Mouse (Mus musculus) megakaryocyte progenitor cell, adult 5-6 weeks (primary cell): ENCODE data around the gene Fbxo11. TPM values are rescaled to one million over a fixed set of nuclear protein-coding genes. Genes with fewer than 3 reads are reported as not detected.
A peak's percentile ranks its signal among the peaks of the same experiment; 100 is the strongest.
"Not testable (repeated sequence)": the region's sequence is repeated elsewhere in the genome, so short reads cannot be mapped to it uniquely, and the experiment has no call there.

Source experiments
- ATAC-seq: replicated peaks from 2 replicates; pipeline ENCODE4 v1.8.0; 2016; ENCODE audit warnings: mild to moderate bottlenecking, moderate TSS enrichment, inconsistent platforms; ENCODE audit not compliant: poor library complexity
- total RNA-seq, 2 experiments: library from RNA; stranded (forward) in 1 of 2; stranded (reverse) in 1 of 2; fragments of 157-497, 149-512 nt in 1 of 2; fragments of 200-1000 nt in 1 of 2; gene quantifications; 2 replicates each; pipeline versions ENCODE4 v1.2.3 to v1.2.4; 2015 to 2017

Gene Fbxo11
- total RNA-seq, 2 experiments from 2014 or later: 17.8 to 35.0 TPM

- ATAC-seq: peak; percentile 92
These were observed 39.9 kb downstream of the Fbxo11 start for GRCm38 (mm10) chr17:88025227-88025626.

- ATAC-seq: no peak
These were observed 41.2 kb downstream of the Fbxo11 start for GRCm38 (mm10) chr17:88023924-88024323.

DNA sequence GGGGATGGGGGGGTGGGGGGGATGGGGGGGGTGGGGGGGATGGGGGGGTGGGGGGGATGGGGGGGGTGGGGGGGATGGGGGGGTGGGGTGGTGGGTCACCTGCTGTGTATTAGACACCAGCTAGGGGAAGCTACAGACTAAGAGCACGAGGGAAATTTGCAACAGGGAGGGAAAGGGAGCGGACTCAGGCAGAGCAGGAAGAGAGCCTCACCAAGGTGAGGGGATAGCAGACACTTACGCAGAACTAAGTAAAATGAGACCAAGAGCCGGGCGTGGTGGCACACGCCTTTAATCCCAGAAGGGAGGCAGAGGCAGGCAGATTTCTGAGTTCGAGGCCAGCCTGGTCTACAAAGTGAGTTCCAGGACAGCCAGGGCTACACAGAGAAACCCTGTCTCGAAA lies 49.1 kb downstream of the Fbxo11 start:
- not testable (repeated sequence) for ATAC-seq

DNA sequence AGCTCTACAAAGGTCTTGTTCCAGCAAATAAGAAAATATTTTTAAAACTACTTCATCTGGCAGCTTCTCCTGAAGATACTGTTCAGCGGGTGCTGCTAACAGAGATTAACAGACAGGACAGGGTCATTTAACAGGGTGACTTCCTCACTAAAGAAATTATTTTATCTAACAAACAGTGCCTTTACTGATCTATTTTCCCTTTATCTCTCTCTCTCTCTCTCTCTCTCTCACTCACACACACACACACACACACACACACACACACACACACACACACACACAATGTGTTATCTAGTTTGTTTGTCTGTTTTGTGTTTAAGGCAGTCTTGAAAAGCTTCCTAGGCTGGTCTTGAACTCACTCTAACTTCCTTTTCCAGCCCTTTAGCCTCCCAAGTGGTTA lies 50.6 kb downstream of the Fbxo11 start:
- ATAC-seq: peak; percentile 55

DNA sequence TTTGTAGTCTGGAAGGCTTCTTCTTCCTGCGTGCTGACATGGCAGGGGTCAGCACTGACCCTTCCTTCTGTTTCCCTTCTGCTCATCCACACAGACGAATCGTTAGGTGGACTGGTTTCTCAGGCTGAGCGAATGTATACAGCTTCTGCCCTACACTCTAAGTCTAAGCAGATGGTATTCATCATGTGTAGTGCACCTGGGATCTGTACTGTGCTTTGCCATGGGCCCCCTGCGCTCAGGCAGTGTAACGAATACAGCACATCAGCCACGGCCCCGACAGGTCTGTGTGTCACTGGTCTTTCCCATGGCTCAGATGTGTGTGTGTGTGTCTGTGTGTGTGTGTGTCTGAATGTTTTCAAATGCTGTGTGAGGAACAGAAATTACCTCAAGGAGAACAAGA lies 58.1 kb downstream of the Fbxo11 start:
- ATAC-seq: no peak

DNA sequence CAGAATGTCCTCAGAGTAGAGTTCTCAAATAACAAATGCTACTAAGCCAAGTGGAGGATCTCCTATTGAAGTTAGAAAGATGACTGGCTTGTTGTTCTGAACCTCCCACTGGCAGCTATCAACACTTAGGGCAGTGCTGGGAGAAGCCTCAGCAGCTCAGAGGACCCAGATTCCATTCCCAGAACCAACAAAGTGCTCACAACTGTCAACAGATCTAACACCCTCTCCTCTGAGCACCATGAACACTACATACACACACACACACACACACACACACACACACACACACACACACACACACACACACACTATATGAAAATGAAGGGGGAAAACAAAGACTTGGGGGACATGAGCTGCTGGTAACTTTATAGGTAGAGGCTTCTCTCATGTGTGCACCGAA lies 60.2 kb downstream of the Fbxo11 start:
- no peak for ATAC-seq

DNA sequence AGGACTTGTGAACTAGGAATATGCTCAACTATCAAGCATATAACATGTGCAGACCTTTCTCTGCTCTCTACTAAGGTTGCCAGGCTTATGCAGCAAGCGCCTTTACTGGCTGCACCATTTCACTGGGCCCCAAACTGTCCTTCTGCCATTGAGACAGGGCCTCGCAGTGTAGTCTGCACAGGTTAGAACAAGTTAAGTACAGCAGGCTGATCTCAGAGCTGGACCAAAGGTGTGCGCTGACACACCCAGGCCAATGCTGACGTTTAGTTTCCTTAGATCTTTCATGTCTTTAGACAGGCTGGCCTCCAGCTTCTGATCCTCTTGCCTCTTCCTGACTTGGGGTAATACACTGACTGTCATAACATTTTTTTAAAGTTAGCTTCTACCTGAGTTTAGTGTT lies 67.3 kb downstream of the Fbxo11 start:
- ATAC-seq: no peak

- ATAC-seq: peak; percentile 26; the same call in 1 of the 2 replicates
These were observed 71.8 kb downstream of the Fbxo11 start for GRCm38 (mm10) chr17:87993338-87993737.

DNA sequence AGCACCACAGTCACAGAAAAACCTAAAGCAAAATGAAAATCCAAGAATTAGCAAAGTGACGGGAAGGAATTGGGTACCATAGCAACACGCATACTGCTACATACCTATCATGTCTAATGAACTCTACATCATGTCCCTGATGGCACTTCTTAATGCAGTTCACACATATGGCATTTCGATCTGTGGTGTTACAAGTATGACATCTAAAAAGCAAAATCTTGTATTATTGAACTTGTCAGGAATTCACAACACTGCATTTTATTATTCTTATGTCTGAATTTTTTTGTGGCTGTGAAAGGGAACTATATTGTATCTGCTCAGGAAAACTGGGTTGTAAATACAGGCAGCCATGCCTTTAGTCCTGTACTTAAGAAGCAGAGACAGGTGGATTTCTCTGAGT lies 72.9 kb downstream of the Fbxo11 start:
- no peak for ATAC-seq

- no peak for ATAC-seq
These were observed 77.6 kb downstream of the Fbxo11 start for GRCm38 (mm10) chr17:87987507-87987906.

DNA sequence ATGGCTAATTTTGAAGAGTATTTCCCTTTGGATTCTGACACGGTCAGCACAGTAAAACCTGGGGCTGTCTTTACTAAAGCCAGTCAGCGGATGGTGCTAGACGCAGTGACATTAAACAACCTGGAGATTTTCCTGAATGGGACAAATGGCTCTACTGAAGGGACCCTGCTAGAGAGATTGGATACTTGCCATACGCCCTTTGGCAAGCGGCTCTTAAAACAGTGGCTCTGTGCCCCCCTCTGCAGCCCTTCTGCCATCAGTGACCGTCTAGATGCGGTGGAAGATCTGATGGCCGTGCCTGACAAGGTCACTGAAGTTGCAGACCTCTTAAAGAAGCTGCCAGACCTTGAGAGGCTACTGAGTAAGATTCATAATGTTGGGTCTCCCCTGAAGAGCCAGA lies 79.2 kb downstream of the Fbxo11 start:
- no peak for ATAC-seq

DNA sequence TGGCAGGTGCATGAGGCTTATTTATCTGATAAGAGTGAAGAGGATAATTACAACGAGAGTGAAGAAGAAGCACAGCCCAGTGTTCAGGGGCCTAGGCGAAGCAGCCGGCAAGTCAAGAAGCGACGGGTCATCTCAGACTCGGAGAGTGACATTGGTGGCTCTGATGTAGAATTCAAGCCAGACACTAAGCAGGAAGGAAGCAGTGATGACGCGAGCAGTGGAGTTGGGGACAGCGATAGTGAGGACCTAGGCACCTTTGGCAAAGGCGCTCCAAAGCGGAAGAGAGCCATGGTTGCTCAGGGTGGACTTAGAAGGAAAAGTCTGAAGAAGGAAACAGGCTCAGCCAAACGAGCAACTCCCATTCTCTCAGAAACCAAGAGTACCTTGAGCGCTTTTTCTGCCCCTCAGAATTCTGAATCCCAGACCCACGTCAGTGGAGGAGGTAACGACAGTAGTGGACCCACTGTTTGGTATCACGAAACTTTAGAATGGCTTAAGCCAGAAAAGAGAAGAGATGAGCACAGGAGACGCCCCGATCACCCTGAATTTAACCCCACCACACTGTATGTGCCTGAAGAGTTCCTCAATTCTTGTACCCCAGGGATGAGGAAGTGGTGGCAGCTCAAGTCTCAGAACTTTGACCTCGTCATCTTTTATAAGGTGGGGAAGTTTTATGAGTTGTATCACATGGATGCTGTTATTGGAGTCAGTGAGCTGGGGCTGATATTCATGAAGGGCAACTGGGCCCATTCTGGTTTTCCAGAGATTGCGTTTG lies 80.5 kb downstream of the Fbxo11 start:
- ATAC-seq: peak; percentile 81

GRCm38 (mm10) chr17:87983313-87983712 lies 81.8 kb downstream of the Fbxo11 start:
- ATAC-seq: no peak

DNA sequence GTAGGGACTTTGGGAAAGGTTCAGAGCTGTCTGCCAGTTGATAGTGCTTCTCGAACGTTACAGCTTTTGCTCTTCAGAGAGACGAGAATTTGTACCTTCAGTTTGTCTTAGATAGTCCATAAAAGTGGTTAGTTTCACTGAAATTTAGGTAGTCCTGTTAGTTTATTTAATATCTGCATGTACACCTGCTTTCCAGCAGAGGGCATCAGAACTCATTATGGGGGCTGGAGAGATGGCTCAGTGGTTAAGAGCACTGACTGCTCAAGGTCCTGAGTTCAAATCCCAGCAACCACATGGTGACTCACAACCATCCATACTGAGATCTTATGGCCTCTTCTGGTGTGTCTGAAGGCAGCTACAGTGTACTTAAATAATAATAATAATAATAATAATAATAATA lies 83.0 kb downstream of the Fbxo11 start:
- peak; percentile 56 for ATAC-seq

GRCm38 (mm10) chr17:87979696-87980095 lies 85.4 kb downstream of the Fbxo11 start:
- not testable (repeated sequence) for ATAC-seq

DNA sequence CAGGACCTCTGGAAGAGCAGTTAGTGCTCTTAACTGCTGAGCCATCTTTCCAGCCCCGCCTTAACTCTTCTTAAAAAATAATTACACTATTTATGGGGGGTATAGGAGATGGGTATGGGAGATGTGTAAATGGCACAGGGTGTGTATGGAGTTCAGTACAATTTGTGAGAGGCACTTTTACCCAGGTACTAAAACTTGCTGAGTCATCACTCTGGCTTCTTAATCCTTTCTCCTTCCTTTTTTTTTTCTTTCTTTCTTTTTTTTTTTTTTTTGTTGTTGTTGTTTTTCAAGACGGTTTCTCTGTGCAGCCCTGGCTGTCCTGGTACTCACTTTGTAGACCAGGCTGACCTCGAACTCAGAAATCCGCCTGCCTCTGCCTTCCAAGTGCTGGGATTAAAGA lies 88.2 kb downstream of the Fbxo11 start:
- ATAC-seq: not testable (repeated sequence)

GRCm38 (mm10) chr17:87976154-87976806 lies 88.8 kb downstream of the Fbxo11 start:
- 0 out of 2 replicates have a peak, but pooled peaks have one; percentile 12 for ATAC-seq

GRCm38 (mm10) chr17:87975229-87975853 lies 89.8 kb downstream of the Fbxo11 start:
- peak; percentile 49 for ATAC-seq

- ATAC-seq: peak; percentile 84
These were observed 90.4 kb downstream of the Fbxo11 start, which contains the start of gene Msh6 for GRCm38 (mm10) chr17:87974629-87975228. TSS of gene Msh6 (plus strand) at chr17:87975062.

DNA sequence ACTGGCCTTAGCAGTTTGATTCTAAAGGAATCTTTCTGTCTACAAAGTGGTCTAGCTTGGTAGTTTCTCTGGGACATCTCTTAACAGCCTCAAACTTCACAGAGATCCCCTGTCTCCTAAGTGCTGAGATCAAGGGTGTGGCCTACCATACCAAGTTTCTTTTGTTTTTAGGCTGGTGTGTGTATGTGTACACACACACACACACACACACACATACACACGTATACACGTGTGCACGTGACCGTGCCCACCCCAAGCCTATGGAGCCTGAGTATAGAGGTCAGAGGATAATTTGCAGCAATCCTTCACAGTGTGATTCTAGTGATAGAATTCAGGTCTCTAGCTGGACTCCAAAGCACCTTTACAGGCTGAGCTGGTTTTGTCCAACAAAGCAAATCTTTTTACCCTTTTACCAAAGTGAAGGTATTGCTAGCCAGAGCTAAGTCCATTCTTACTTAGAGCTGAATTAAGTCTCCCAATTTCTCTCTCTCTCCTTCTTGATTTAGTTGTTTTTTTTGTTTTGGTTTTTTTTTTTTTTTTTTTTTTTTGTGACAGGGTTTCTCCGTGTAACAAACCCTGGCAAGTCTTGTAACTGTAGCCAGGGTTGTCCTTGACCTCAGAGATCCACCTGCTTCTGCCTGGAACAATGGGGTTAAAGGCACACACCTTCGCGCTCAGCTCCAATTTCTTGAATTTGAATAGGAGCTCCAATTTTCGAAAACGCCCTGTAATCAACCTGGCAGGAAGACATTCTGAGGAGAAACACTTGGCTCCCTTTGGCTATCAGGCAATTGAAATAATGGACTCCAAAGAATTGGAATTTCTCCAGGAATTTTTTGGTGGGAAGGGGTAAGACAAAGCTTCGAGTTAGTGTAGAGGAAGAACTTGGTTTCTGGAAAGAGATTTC lies 91.6 kb downstream of the Fbxo11 start:
- no peak for ATAC-seq
